Mouse (Mus musculus): ENCODE measurements at regions not wholly inside any gene's neighbourhood (a gene's known extent, or its start where the extent isn't known, plus 50 kb on each side); places are given as distances from the start of the nearest gene placed in this dataset.

GRCm38 (mm10) chr15:36945309-36945708 lies 62.3 kb downstream of the Zfp706 start:
- DNase-seq (ENCODE audit: low spot score in 2 of 2): no peak

DNA sequence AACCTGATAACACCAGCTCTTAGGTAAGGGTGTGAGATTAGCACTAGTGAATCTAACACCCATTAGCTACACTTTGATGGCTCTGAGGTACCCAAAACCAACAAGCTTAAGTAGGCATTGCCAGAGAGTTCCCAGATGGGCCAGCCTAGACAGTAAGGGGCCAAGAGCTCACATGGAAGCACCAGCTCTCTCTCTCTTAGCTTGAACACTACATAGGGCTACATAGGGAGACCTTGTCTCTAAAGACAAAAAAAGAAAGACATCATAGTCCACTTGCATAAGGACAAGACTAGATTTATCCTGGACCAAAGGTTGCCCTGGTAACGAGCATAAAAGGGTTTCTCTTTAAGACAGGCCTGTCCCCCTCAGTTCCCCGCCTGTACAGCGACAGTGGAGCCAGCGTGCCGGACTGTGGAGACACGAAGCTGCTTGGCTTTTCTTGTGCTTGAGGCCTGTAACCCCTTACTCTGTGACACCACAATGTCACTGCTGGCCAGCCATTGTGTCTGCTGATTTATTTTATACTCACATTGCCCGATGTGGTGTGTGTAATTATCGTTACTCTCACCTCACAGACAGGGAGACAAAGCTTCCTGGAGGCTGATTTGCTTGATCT lies 62.9 kb downstream of the Zfp706 start:
- DNase-seq (ENCODE audit: low spot score in 2 of 2): no peak

DNA sequence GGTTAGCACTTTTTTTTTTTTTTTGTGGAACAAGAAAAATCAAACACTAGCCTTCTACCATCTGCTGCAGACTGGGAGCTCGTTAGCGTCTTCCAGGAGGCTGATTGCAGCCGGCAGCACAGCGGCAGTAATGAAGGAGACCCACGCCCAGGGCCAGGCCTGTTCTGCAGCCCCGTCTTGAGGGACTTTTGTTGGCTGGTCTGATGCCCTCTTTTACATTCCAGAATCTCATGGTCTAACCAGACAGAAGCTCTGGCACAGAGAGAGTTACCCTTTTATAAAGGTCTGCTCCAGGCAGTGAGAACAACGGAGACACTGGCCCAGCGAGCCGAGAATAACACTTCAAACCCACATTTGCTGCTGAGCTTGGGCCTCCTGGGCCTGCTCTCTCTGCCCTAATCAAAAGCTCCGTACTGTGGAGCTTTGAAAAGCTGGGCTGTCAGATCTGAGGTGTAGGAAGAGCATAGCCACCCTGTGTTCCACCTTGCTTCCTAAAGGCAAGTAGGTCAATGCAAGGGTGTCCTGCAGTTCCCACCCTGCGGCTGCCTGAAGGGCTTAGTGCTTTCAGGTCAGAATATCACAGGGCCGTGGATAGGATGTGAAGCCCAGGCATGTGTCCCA lies 64.0 kb downstream of the Zfp706 start:
- DNase-seq (ENCODE audit: low spot score in 2 of 2): no peak

GRCm38 (mm10) chr15:36942261-36942660 lies 65.3 kb downstream of the Zfp706 start:
- DNase-seq (ENCODE audit: low spot score in 2 of 2): no peak

GRCm38 (mm10) chr15:36941741-36942140 lies 65.8 kb downstream of the Zfp706 start:
- DNase-seq (ENCODE audit: low spot score in 2 of 2): no peak

DNA sequence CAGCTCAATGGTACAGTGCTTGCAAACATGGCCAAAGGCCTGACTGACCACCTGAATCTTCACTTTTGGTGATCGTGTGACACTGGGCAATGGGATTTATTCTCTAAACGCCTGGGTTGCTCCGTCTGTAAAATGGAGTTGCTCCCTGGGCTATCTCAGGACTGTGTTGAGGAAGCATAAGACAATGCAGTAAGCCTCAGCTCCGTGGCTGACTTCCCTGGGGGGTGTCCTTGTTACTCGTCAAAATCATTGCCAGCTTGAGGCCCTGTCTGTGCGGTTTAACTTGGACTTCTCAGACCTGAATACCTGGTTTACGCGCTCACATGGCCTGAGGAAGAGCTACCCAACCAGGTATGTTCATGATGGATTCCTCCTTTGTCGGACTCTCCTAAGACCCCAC lies 68.0 kb downstream of the Zfp706 start:
- no peak for DNase-seq (ENCODE audit: low spot score in 2 of 2)

DNA sequence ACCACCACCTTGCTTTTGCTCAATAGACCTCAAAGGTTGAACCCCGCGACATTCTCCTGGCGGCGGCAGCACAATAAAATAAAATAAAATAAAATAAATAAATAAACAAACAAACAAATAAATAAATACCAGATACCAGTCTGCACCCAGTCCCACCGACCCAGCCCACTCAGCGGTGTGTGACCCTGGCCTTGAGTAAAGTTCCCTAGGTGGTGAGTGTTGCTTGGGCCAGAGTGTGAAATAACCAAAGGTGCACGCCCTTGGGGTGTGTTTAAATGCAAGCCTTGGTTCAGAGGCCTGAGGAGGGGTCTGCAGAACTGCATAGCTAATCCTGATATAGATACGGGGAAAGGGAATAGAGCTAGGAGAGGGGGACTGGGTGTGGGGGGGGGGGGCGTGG lies 68.4 kb downstream of the Zfp706 start:
- peak in 1 of 2 experiments; percentile 24 for DNase-seq (ENCODE audit: low spot score in 2 of 2)

DNA sequence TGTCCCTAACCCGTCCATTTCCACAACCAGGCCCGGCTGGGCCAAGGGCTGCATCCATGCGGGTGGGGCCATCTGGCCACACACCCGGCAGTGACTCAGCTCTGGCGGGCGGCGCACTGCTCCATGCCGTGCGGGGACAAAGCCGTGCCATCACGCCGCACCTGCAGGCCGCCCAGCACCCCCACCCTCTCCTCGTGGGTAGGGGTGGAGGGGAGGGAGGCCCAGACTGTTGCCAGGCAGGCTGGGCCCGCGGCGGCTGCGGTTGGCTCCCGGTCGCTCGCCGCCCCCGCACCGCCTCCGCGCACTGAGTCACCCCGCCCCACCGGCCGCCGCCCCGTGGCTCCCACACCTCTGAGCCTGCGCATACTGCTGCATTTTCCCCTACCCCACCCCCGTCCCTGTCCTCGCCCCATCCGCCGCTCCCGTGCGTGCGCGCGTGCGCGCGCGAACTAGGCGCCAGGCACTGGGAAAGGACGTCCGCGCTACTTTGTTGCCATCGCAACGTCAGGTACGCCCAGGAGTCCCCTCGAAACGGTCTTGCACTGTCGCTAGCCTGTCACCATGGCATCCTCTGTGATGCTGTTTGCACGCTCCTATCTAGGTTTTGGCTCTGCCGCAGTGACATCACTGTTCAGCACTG lies 68.9 kb downstream of the Zfp706 start:
- DNase-seq (ENCODE audit: low spot score in 2 of 2): peak; percentile 88 to 90

DNA sequence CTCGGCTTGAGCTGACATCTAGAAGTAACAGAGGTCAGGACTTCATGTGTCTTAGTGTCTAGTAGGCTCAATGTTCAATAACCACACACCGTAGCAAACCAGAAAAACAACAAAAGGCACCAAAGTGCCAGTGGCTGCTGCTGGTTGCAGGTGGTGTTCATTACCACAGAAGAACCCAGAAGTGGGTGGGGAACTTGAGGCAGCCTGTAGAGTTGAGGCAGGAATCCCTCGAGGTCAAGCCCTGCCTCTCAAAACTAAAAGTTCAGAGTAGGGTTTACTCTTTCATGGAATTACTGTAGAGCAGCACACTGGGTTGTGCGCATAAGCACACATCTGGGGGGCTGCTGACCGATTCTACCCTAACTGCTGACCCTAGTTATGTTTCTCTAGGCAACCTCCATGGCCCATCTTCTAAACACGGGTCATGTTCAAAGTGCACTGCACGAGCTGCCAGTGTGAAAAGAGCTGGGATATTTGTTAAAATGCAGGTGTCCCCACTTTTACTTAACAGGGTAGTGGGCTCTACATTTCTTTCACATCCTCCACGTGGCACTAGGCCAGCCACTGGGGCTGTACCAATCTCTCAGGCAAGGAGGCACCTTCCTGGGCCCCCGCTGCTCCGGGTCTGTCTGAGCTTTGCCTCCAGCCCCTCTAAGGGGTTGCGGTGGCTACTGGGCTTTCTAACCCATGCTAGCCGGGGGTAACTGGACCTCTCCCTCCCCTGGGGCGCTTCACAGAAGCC lies 69.6 kb downstream of the Zfp706 start:
- DNase-seq (ENCODE audit: low spot score in 2 of 2): peak; percentile 77

GRCm38 (mm10) chr15:36937067-36937657 lies 70.4 kb downstream of the Zfp706 start:
- DNase-seq (ENCODE audit: low spot score in 2 of 2): no peak

DNA sequence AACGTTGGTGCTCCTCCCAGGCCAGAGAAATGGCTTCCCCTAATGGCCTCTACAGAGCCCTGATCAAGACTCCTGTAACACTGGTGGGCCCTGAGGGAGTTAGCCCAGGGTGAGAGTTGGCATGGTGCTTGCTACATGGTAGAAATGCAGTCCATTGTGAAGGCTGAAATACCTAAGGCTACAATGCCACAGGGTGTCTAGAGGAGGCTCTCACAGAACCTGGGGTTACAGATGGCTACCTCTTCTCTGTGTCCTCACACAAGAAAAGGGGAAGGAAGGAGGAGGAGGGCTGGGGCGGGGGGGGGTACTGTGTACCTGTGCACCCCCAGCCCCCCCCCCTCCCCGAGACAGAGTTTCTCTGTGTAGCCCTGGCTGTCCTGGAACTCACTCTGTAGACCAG lies 72.8 kb downstream of the Zfp706 start:
- DNase-seq (ENCODE audit: low spot score in 2 of 2): peak; percentile 61 to 67

GRCm38 (mm10) chr15:36933581-36933991 lies 74.0 kb downstream of the Zfp706 start:
- peak; percentile 86 to 90 for DNase-seq (ENCODE audit: low spot score in 2 of 2)

GRCm38 (mm10) chr15:36931460-36931859 lies 76.1 kb downstream of the Zfp706 start:
- DNase-seq (ENCODE audit: low spot score in 2 of 2): peak; percentile 59 to 67

DNA sequence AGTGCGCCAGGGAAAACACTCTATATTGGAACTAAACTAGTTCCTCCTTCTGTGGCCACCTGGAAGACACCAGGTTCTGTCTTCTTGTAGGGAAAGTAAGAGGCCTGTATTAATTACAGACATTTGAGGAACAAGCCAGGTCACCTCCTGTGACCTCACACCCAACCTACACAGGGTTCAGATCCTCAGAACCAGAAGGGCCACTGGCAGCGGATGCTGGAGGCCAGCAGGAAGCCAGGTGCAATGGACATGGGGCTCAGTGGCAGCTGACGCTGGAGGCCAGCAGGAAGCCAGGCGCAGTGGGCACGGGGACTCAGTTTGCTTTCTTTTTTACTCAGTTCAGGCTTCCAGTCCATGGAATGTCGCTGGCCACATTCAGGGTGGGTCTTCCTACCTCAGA lies 77.1 kb downstream of the Zfp706 start:
- DNase-seq (ENCODE audit: low spot score in 2 of 2): no peak

DNA sequence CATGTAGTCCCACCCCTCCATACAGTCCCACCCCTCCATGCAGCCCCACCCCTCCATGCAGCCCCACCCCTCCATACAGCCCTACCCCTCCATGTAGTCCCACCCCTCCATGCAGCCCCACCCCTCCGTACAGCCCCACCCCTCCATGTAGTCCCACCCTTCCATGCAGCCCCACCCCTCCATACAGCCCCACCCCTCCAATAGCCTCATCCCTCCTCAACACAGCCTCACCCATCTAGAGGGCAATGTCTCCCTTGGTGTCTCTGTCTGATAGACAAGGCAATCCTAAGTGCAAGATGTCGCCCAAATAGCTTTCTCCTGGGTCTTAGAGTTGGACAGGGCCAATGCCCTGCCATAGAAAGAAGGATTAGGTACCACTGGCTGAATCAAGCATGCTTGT lies 77.8 kb downstream of the Zfp706 start:
- DNase-seq (ENCODE audit: low spot score in 2 of 2): no peak

DNA sequence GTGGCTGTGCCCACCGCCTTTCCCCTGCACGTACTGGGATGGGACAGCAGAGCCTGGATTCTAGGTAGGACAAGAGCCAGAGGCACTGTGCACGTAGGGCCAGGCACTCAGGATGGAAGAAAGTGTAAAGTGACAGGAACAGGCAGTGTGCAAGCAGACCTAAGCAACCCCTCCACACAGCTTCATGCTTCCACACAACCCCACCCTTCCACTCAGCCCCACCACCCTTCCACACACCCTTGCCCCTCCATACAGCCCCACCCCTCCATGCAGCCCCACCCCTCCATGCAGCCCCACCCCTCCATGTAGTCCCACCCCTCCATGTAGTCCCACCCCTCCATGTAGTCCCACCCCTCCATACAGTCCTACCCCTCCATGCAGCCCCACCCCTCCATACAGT lies 78.5 kb downstream of the Zfp706 start:
- DNase-seq (ENCODE audit: low spot score in 2 of 2): no peak

DNA sequence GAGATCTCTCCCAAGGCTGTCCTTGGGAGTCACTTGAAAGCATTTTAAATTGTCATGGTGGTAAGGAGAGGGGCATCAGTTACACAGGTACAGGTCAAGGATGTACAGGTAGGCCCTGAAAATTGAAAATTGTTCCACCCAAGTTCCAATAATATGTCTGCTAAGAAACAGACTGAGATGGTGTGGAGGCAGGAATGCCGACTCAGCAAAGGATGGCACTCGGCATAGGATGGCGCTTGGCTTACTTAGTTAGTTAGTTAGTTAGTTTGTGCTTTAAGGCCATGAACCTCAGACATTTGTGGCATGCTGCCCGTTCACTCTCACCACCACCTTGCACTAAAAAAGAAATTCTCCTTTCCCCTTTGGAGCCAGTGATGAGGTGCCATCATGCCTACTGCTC lies 78.9 kb downstream of the Zfp706 start:
- no peak for DNase-seq (ENCODE audit: low spot score in 2 of 2)

DNA sequence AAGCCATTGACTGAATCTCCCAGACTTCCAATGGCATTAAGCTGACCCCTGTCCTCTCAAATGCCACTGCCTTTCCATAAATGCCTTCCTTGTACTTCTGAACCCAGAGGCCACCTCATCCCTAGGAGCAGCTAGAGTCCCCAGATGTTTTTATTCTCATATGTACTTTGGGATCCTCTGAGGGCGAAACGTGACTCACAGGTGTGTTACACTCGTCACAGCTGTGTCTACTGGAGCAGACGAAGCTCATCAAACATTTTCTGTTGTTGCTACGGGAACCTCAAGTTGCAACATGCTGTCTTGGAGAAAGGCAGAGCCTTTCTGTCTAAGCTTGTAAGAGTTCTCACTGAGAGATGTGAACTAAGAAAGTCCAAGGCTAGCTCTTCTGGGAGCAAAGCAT lies 80.1 kb downstream of the Zfp706 start:
- peak in 1 of 2 experiments; percentile 30 for DNase-seq (ENCODE audit: low spot score in 2 of 2)

DNA sequence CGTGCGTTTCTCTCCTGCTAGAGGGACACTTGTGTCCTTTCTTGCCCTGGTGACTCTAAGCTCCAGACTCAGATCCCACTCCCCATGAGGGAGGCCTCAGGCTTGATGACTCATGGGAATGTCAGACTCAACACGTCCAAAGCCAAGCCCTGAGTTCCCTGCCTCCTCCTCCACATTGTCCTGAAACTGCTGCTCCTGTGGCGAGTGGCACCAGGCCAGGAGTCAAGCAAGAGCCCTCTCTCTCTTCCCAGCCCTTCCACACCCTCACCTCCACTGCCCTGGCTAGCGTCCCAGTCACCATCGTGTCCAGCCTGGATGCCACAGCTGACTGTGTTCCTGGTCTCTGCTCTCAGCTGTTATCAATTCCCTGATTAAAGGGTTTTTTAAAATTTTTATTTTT lies 83.4 kb downstream of the Zfp706 start:
- no peak for DNase-seq (ENCODE audit: low spot score in 2 of 2)

- no peak for DNase-seq (ENCODE audit: low spot score in 2 of 2)
Observed at GRCm38 (mm10) chr15:36921384-36921783, 86.2 kb downstream of the Zfp706 start.

DNA sequence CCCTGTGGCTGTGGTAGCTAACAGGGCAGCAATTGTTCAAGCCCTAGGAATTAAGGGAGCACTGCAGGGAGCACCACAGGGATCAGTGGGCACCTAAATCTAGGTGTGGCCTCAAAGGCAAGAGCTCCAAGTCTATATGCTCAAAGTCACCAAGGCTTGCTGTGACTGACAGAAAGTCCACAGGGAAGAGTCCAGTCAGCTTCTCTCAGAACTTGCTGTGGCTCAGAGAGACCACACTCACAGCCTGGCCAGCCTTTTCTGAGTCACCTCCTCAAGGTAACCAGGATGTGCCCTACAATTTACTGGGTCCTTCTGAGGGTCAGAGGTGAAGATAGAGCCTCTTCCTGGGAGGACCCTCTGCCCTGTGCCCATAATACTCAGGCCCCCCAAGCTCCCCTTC lies 86.7 kb downstream of the Zfp706 start:
- DNase-seq (ENCODE audit: low spot score in 2 of 2): no peak

- no peak for DNase-seq (ENCODE audit: low spot score in 2 of 2)
Observed at GRCm38 (mm10) chr15:36919704-36920103, 87.9 kb downstream of the Zfp706 start.
